Mouse (Mus musculus) limb, embryonic 14.5 days (tissue): ENCODE measurements around the gene Cyb5r2. TPM values are rescaled to one million over a fixed set of nuclear protein-coding genes. Genes with fewer than 3 reads are reported as not detected.

Experiments used
- ATAC-seq: fragments of 200-750 bp; cut with Nextera tagmentation; 2 replicates; pipeline ENCODE4 v1.8.0; 2017; ENCODE audit warnings: low read depth, moderate number of reproducible peaks, moderate TSS enrichment; ENCODE audit not compliant: low FRiP score
- DNase-seq: peaks from one replicate; pipeline ENCODE4 v3.0.0-alpha.2; 2015; ENCODE audit warnings: low spot score
- H3K27ac ChIP-seq: fragments of 300-500 bp; sonication (generic); replicated peaks from 2 replicates; pipeline ENCODE4 v1.5.1; 2014; ENCODE audit warnings: low read depth, mild to moderate bottlenecking, low read length, moderate library complexity, mixed read lengths
- H3K27me3 ChIP-seq: fragments of 300-500 bp; sonication (generic); 2 replicates; pipeline ENCODE4 v1.6.1; 2014; ENCODE audit warnings: low read length, mixed read lengths; ENCODE audit not compliant: control insufficient read depth, insufficient read depth
- H3K36me3 ChIP-seq: fragments of 300-500 bp; sonication (generic); 2 replicates; pipeline ENCODE4 v1.6.1; 2014; ENCODE audit warnings: mild to moderate bottlenecking, low read length, moderate library complexity, mixed read lengths; ENCODE audit not compliant: control insufficient read depth, insufficient read depth
- H3K4me1 ChIP-seq: fragments of 300-500 bp; sonication (generic); 2 replicates; pipeline ENCODE4 v1.6.1; 2014; ENCODE audit warnings: antibody characterized with exemption, low read length, mixed read lengths; ENCODE audit not compliant: control insufficient read depth, insufficient read depth
- H3K4me2 ChIP-seq: fragments of 300-500 bp; sonication (generic); replicated peaks from 2 replicates; pipeline ENCODE4 v1.6.1; 2014; ENCODE audit warnings: low read depth, mild to moderate bottlenecking, low read length, moderate library complexity; ENCODE audit not compliant: severe bottlenecking
- H3K4me3 ChIP-seq: fragments of 300-500 bp; sonication (generic); replicated peaks from 2 replicates; pipeline ENCODE4 v1.5.1; 2014; ENCODE audit warnings: low read length
- H3K9ac ChIP-seq: fragments of 300-500 bp; sonication (generic); 2 replicates; pipeline ENCODE4 v1.6.1; 2014; ENCODE audit warnings: mild to moderate bottlenecking, low read depth, low read length, moderate library complexity; ENCODE audit not compliant: severe bottlenecking
- H3K9me3 ChIP-seq: fragments of 300-500 bp; sonication (generic); 2 replicates; pipeline ENCODE4 v1.6.1; 2016; ENCODE audit warnings: low read length; ENCODE audit not compliant: control insufficient read depth
- POLR2A ChIP-seq: fragments of 200-500 bp; IDR thresholded peaks from 2 replicates; pipeline ENCODE4 v1.8.0; 2012; ENCODE audit warnings: inconsistent platforms, mild to moderate bottlenecking, moderate library complexity, borderline replicate concordance; ENCODE audit not compliant: insufficient read depth, insufficient read length; ENCODE audit errors: extremely low read depth
- WGBS: fragments of 180-500 bp; shearing (Covaris S2); extraction: QIAGEN DNeasy Blood & Tissue Kit; methylation state at CpG from one replicate; pipeline ENCODE4 v1.1.7; 2014; 5-methylcytosine and 5-hydroxymethylcytosine counted together
- polyA plus RNA-seq, 2 experiments: library from polyadenylated mRNA; depleted of rRNA in 1 of 2; stranded (reverse) in 1 of 2; unstranded in 1 of 2; fragments of >200 nt; fragmentation: Nextera tagmentation in 1 of 2; extraction: Ambion mirVana in 1 of 2; gene quantifications; 2 replicates each; pipeline versions ENCODE4 v1.2.1 to v1.2.3; 2012 to 2014

The Cyb5r2 gene
- polyA plus RNA-seq, 2 experiments: 0.14 to 0.23 TPM

- ATAC-seq: no peak
- Histone ChIP-seq H3K27ac (no peak overlapping the region), H3K4me1 (no peaks in the 10 kb centered on the region)
These were observed 8.1 kb downstream of the Cyb5r2 start for GRCm38 (mm10) chr7:107749721-107750120.

GRCm38 (mm10) chr7:107749270-107749669 is 8.6 kb downstream of the Cyb5r2 start:
- Histone ChIP-seq H3K4me3 (no peak overlapping the region), H3K36me3 (peaks cover 9% of the 10 kb centered on the region), H3K27me3 (no peaks in the 10 kb centered on the region), H3K4me2 (no peak overlapping the region), H3K9me3 (no peaks in the 10 kb centered on the region), H3K4me1 (no peaks in the 10 kb centered on the region), H3K27ac (no peak overlapping the region), H3K9ac (no peak overlapping the region)
- 3% methylated on average over 3 of the region's 3 CpGs for WGBS
- no peak for TF ChIP-seq POLR2A
- DNase-seq (peak; percentile 72), ATAC-seq (no peak)

More at GRCm38 (mm10) chr7:107749721-107750120, 8.1 kb downstream of the Cyb5r2 start:
- H3K4me3 ChIP-seq: no peak overlapping the region
- H3K27me3 ChIP-seq: no peaks in the 10 kb centered on the region
- WGBS: 89% methylated on average over 4 of the region's 4 CpGs
- peaks cover 6% of the 10 kb centered on the region for H3K36me3 ChIP-seq
- no peaks in the 10 kb centered on the region for H3K9me3 ChIP-seq
- no peak overlapping the region for H3K9ac ChIP-seq
- no peak for TF ChIP-seq POLR2A
- H3K4me2 ChIP-seq: no peak overlapping the region
- no peak for DNase-seq

DNA sequence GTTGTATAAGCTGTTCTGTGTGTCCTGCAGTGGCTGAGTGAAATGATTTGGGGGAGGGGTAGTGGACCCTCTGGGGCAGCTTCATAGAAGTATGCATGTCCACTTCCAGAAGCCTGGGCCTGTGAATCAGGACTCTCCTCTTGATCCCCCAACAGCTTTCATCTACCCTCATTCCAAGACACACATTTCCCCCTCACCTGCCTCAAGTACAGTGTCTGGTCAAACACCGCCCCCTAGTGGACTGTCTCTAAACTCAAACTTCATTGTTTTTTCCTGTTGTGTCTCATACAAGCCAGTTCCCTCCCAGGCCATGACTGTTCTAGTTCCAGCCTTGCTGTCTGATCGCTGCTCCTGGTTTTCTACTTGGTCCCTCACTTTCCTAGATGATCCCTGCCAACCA is 9.9 kb downstream of the Cyb5r2 start:
- Histone ChIP-seq H3K9ac (no peak overlapping the region), H3K4me2 (no peak overlapping the region), H3K36me3 (peaks cover 15% of the 10 kb centered on the region), H3K27me3 (no peaks in the 10 kb centered on the region), H3K9me3 (no peaks in the 10 kb centered on the region), H3K4me3 (no peak overlapping the region), H3K27ac (no peak overlapping the region), H3K4me1 (no peaks in the 10 kb centered on the region)
- ATAC-seq: peak; percentile 56
- 18% methylated on average over 2 of the region's 2 CpGs for WGBS
- no peak for TF ChIP-seq POLR2A
- DNase-seq: peak; percentile 68

DNA sequence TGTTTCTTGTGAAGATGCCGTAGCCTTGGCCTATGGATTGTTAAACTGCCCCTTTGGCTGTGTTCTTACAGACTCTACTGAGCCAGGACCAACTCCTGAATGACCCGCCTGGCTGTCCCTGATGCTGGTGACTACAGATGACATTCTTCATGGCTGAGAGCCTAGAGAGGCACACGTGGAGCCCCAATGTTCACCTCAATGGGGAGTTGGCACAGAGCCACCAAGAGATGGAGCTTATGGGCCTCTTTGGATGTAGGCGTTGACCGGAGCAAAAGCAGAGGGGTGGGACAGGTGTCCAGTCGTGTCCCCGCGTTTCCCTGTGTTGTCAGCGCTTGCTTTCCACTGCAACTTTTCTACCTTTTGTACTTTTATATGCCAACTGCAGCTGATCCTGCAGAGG is 10.4 kb downstream of the Cyb5r2 start:
- DNase-seq: no peak
- Histone ChIP-seq H3K27me3 (no peaks in the 10 kb centered on the region), H3K9ac (no peak overlapping the region), H3K4me2 (no peak overlapping the region), H3K9me3 (no peaks in the 10 kb centered on the region), H3K36me3 (peaks cover 15% of the 10 kb centered on the region), H3K4me1 (no peaks in the 10 kb centered on the region), H3K27ac (no peak overlapping the region), H3K4me3 (no peak overlapping the region)
- no peak for ATAC-seq
- TF ChIP-seq POLR2A: no peak
- WGBS: 82% methylated on average over 9 of the region's 9 CpGs

GRCm38 (mm10) chr7:107746036-107746435 is 11.8 kb downstream of the Cyb5r2 start:
- TF ChIP-seq POLR2A: no peak
- Histone ChIP-seq H3K9ac (no peak overlapping the region), H3K27ac (no peak overlapping the region), H3K4me2 (no peak overlapping the region), H3K4me3 (no peak overlapping the region), H3K36me3 (peaks cover 19% of the 10 kb centered on the region), H3K27me3 (no peaks in the 10 kb centered on the region), H3K4me1 (no peaks in the 10 kb centered on the region), H3K9me3 (no peaks in the 10 kb centered on the region)
- WGBS: 90% methylated on average over 8 of the region's 8 CpGs
- DNase-seq (no peak), ATAC-seq (no peak)

GRCm38 (mm10) chr7:107745111-107745510 is 12.7 kb downstream of the Cyb5r2 start:
- no peak overlapping the region for H3K4me3 ChIP-seq
- ATAC-seq (no peak), DNase-seq (no peak)
- peaks cover 26% of the 10 kb centered on the region for H3K36me3 ChIP-seq
- H3K27me3 ChIP-seq: no peaks in the 10 kb centered on the region
- 70% methylated on average over 2 of the region's 2 CpGs for WGBS
- no peak overlapping the region for H3K27ac ChIP-seq
- H3K9me3 ChIP-seq: no peaks in the 10 kb centered on the region
- no peak for TF ChIP-seq POLR2A
- H3K4me2 ChIP-seq: no peak overlapping the region
- H3K4me1 ChIP-seq: no peaks in the 10 kb centered on the region
- H3K9ac ChIP-seq: no peak overlapping the region
